Mouse (Mus musculus): ENCODE data around the gene Hdac10. TPM values are rescaled to one million over a fixed set of nuclear protein-coding genes. Genes with fewer than 3 reads are reported as not detected.

Hdac10 gene
- polyA plus RNA-seq, 1 experiment: 0.33 TPM

GRCm38 (mm10) chr15:89172276-89172935 is 43.9 kb upstream of the Hdac10 start:
- Histone ChIP-seq H3K36me3 (ENCODE audit: control insufficient read depth) (peaks cover 3% of the 10 kb centered on the region), H3K4me1 (ENCODE audit: control insufficient read depth) (peaks cover 18% of the 10 kb centered on the region), H3K4me3 (replicated peaks) (peak overlapping the region; percentile 55), H3K27me3 (ENCODE audit: control insufficient read depth) (peaks cover 52% of the 10 kb centered on the region), H3K9me3 (ENCODE audit: control insufficient read depth, low read length) (no peaks in the 10 kb centered on the region)
- TF ChIP-seq GATA1 (IDR thresholded peaks at IDR 0.05; ENCODE audit: low read length) (no peak), TAL1 (IDR thresholded peaks at IDR 0.05; ENCODE audit: low read length) (no peak)

- H3K4me1 ChIP-seq (ENCODE audit: control insufficient read depth): peaks cover 15% of the 10 kb centered on the region
- H3K9me3 ChIP-seq (ENCODE audit: control insufficient read depth, low read length): no peaks in the 10 kb centered on the region
- TF ChIP-seq GATA1 (IDR thresholded peaks at IDR 0.05; ENCODE audit: low read length) (no peak), TAL1 (IDR thresholded peaks at IDR 0.05; ENCODE audit: low read length) (no peak)
- no peak overlapping the region for H3K4me3 ChIP-seq (replicated peaks)
- H3K36me3 ChIP-seq (ENCODE audit: control insufficient read depth): peaks cover 7% of the 10 kb centered on the region
- H3K27me3 ChIP-seq (ENCODE audit: control insufficient read depth): peaks cover 47% of the 10 kb centered on the region
These were observed 43.1 kb upstream of the Hdac10 start for GRCm38 (mm10) chr15:89171526-89172051.

- Histone ChIP-seq H3K4me3 (replicated peaks) (no peak overlapping the region), H3K9me3 (ENCODE audit: control insufficient read depth, low read length) (no peaks in the 10 kb centered on the region), H3K27me3 (ENCODE audit: control insufficient read depth) (peaks cover 40% of the 10 kb centered on the region), H3K36me3 (ENCODE audit: control insufficient read depth) (peaks cover 20% of the 10 kb centered on the region), H3K4me1 (ENCODE audit: control insufficient read depth) (peaks cover 15% of the 10 kb centered on the region)
- TF ChIP-seq TAL1 (IDR thresholded peaks at IDR 0.05; ENCODE audit: low read length) (no peak), GATA1 (IDR thresholded peaks at IDR 0.05; ENCODE audit: low read length) (no peak)
These were observed 41.6 kb upstream of the Hdac10 start for GRCm38 (mm10) chr15:89170102-89170501.

GRCm38 (mm10) chr15:89169431-89169830 is 40.9 kb upstream of the Hdac10 start:
- TF ChIP-seq TAL1 (IDR thresholded peaks at IDR 0.05; ENCODE audit: low read length): no peak
- no peak for TF ChIP-seq GATA1 (IDR thresholded peaks at IDR 0.05; ENCODE audit: low read length)
- Histone ChIP-seq H3K9me3 (ENCODE audit: control insufficient read depth, low read length) (no peaks in the 10 kb centered on the region), H3K27me3 (ENCODE audit: control insufficient read depth) (peaks cover 34% of the 10 kb centered on the region), H3K36me3 (ENCODE audit: control insufficient read depth) (peaks cover 24% of the 10 kb centered on the region), H3K4me1 (ENCODE audit: control insufficient read depth) (peaks cover 15% of the 10 kb centered on the region), H3K4me3 (replicated peaks) (no peak overlapping the region)

GRCm38 (mm10) chr15:89168922-89169321 is 40.4 kb upstream of the Hdac10 start:
- H3K27me3 ChIP-seq (ENCODE audit: control insufficient read depth): peaks cover 28% of the 10 kb centered on the region
- TF ChIP-seq TAL1 (IDR thresholded peaks at IDR 0.05; ENCODE audit: low read length) (no peak), GATA1 (IDR thresholded peaks at IDR 0.05; ENCODE audit: low read length) (no peak)
- peaks cover 29% of the 10 kb centered on the region for H3K36me3 ChIP-seq (ENCODE audit: control insufficient read depth)
- H3K9me3 ChIP-seq (ENCODE audit: control insufficient read depth, low read length): no peaks in the 10 kb centered on the region; the same call in 1 of the 2 replicates
- H3K4me3 ChIP-seq (replicated peaks): no peak overlapping the region
- H3K4me1 ChIP-seq (ENCODE audit: control insufficient read depth): peaks cover 14% of the 10 kb centered on the region

GRCm38 (mm10) chr15:89165478-89165877 is 37.0 kb upstream of the Hdac10 start:
- Histone ChIP-seq H3K4me1 (ENCODE audit: control insufficient read depth) (peaks cover 2% of the 10 kb centered on the region; the same call in 1 of the 2 replicates), H3K9me3 (ENCODE audit: control insufficient read depth, low read length) (no peaks in the 10 kb centered on the region; the same call in 1 of the 2 replicates), H3K4me3 (replicated peaks) (no peak overlapping the region), H3K36me3 (ENCODE audit: control insufficient read depth) (peaks cover 42% of the 10 kb centered on the region), H3K27me3 (ENCODE audit: control insufficient read depth) (no peaks in the 10 kb centered on the region)
- TF ChIP-seq TAL1 (IDR thresholded peaks at IDR 0.05; ENCODE audit: low read length) (no peak), GATA1 (IDR thresholded peaks at IDR 0.05; ENCODE audit: low read length) (no peak)

GRCm38 (mm10) chr15:89161397-89161796 is 32.9 kb upstream of the Hdac10 start:
- H3K36me3 ChIP-seq (ENCODE audit: control insufficient read depth): peaks cover 67% of the 10 kb centered on the region
- H3K4me1 ChIP-seq (ENCODE audit: control insufficient read depth): no peaks in the 10 kb centered on the region
- H3K9me3 ChIP-seq (ENCODE audit: control insufficient read depth, low read length): no peaks in the 10 kb centered on the region; the same call in 1 of the 2 replicates
- H3K27me3 ChIP-seq (ENCODE audit: control insufficient read depth): no peaks in the 10 kb centered on the region
- no peak overlapping the region for H3K4me3 ChIP-seq (replicated peaks)
- TF ChIP-seq GATA1 (IDR thresholded peaks at IDR 0.05; ENCODE audit: low read length) (no peak), TAL1 (IDR thresholded peaks at IDR 0.05; ENCODE audit: low read length) (no peak)

GRCm38 (mm10) chr15:89158516-89158915 is 30.0 kb upstream of the Hdac10 start:
- H3K36me3 ChIP-seq (ENCODE audit: control insufficient read depth): peaks cover 55% of the 10 kb centered on the region
- no peaks in the 10 kb centered on the region for H3K27me3 ChIP-seq (ENCODE audit: control insufficient read depth)
- no peak for TF ChIP-seq GATA1 (IDR thresholded peaks at IDR 0.05; ENCODE audit: low read length)
- TF ChIP-seq TAL1 (IDR thresholded peaks at IDR 0.05; ENCODE audit: low read length): no peak

GRCm38 (mm10) chr15:89157954-89158353 is 29.5 kb upstream of the Hdac10 start:
- Histone ChIP-seq H3K9me3 (ENCODE audit: control insufficient read depth, low read length) (no peaks in the 10 kb centered on the region; the same call in 1 of the 2 replicates), H3K36me3 (ENCODE audit: control insufficient read depth) (peaks cover 53% of the 10 kb centered on the region), H3K4me3 (replicated peaks) (no peak overlapping the region), H3K4me1 (ENCODE audit: control insufficient read depth) (no peaks in the 10 kb centered on the region), H3K27me3 (ENCODE audit: control insufficient read depth) (no peaks in the 10 kb centered on the region)
- TF ChIP-seq TAL1 (IDR thresholded peaks at IDR 0.05; ENCODE audit: low read length) (no peak), GATA1 (IDR thresholded peaks at IDR 0.05; ENCODE audit: low read length) (no peak)

More at GRCm38 (mm10) chr15:89158516-89158915, 30.0 kb upstream of the Hdac10 start:
- Histone ChIP-seq H3K4me3 (replicated peaks) (no peak overlapping the region), H3K9me3 (ENCODE audit: control insufficient read depth, low read length) (no peaks in the 10 kb centered on the region; the same call in 1 of the 2 replicates), H3K4me1 (ENCODE audit: control insufficient read depth) (no peaks in the 10 kb centered on the region)

Data from erythroblast, embryonic 14.5 days (primary cell).